Mouse (Mus musculus) lung, postnatal 4 days (tissue): ENCODE measurements at regions not wholly inside any gene's neighbourhood (a gene's known extent, or its start where the extent isn't known, plus 50 kb on each side); places are given as distances from the start of the nearest gene placed in this dataset.

Experiments used
- DNase-seq, 2 experiments: peaks; one replicate each; pipeline ENCODE4 v3.0.0; 2021

- DNase-seq: peak; percentile 72 to 79
Measured at GRCm38 (mm10) chr6:51170871-51171270, 261.6 kb upstream of the Nfe2l3 start.

GRCm38 (mm10) chr6:51171761-51172160 is 260.7 kb upstream of the Nfe2l3 start:
- DNase-seq: peak; percentile 76 to 83

GRCm38 (mm10) chr6:51172331-51172791 is 260.1 kb upstream of the Nfe2l3 start:
- peak; percentile 35 to 38 for DNase-seq

- peak; percentile 91 to 94 for DNase-seq
Measured at GRCm38 (mm10) chr6:51172856-51173619, 259.4 kb upstream of the Nfe2l3 start.

- peak in 1 of 2 experiments; percentile 18 for DNase-seq
Measured at GRCm38 (mm10) chr6:51173620-51174442, 258.6 kb upstream of the Nfe2l3 start.

GRCm38 (mm10) chr6:51174443-51175021 is 257.9 kb upstream of the Nfe2l3 start:
- no peak for DNase-seq

GRCm38 (mm10) chr6:51175616-51176590 is 256.6 kb upstream of the Nfe2l3 start:
- no peak for DNase-seq

GRCm38 (mm10) chr6:51176791-51177433 is 255.6 kb upstream of the Nfe2l3 start:
- DNase-seq: no peak

GRCm38 (mm10) chr6:51177701-51178060 is 254.8 kb upstream of the Nfe2l3 start:
- peak in 1 of 2 experiments; percentile 7 for DNase-seq

GRCm38 (mm10) chr6:51178061-51178791 is 254.2 kb upstream of the Nfe2l3 start:
- DNase-seq: peak; percentile 94 to 96

GRCm38 (mm10) chr6:51178799-51179398 is 253.6 kb upstream of the Nfe2l3 start:
- DNase-seq: no peak

GRCm38 (mm10) chr6:51179741-51180537 is 252.5 kb upstream of the Nfe2l3 start:
- no peak for DNase-seq

- no peak for DNase-seq
Measured at GRCm38 (mm10) chr6:51180881-51181875, 251.3 kb upstream of the Nfe2l3 start.

GRCm38 (mm10) chr6:51181905-51182304 is 250.6 kb upstream of the Nfe2l3 start:
- no peak for DNase-seq

- no peak for DNase-seq
Measured at GRCm38 (mm10) chr6:51182771-51183284, 249.6 kb upstream of the Nfe2l3 start.

- DNase-seq: no peak
Measured at GRCm38 (mm10) chr6:51183576-51184420, 248.7 kb upstream of the Nfe2l3 start.

GRCm38 (mm10) chr6:51184500-51184899 is 248.0 kb upstream of the Nfe2l3 start:
- DNase-seq: no peak
